In the genomic region with DNA sequence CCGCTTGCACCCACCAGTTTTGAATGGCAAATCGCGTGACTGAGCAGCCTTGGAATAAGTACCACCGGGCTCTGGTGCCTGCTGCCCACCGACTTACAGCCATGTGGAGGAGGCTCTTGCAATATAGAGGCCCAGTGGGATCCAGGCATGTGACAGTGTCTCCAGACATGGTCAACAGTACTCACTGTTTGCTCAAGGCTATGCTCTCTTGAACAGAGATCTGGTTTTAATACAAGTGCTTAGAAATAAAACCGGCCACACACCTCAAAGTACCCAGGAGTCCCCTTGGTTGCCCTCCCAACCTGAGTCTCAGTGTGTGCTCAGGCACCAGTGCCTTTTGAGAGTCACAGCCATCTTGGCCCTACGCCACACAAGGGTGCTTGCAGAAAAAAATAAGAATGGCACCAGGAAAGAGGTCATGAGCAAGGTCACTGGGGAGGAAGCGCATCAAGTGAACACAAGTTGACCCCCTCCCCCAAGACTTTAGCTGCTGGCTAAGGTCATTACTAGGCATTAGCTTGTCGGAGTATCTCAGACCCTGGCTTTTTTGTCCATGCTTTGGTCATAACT, we compare ENCODE assay signal across 8 mouse cellular contexts. TPM values are rescaled to one million over a fixed set of nuclear protein-coding genes. Genes with fewer than 3 reads are reported as not detected.
DNase-seq lines count a peak whose midpoint lies in the region; ATAC-seq and TF ChIP-seq lines count a peak whose summit lies in the region.

TSS of gene Nacc2 (minus strand) at position 142 of the 570 bp plus-strand sequence.

- WGBS in intestine, embryonic 15.5 days: 31% methylated on average over 9 of the region's 9 CpGs
- 32% methylated on average over 9 of the region's 9 CpGs for WGBS in liver, postnatal 0 days (ENCODE audit: insufficient replicate concordance)

- H3K9ac ChIP-seq in intestine, embryonic 15.5 days: peak within 1 kb of the TSS; percentile 83
- H3K9ac ChIP-seq in liver, postnatal 0 days (replicated peaks): peak within 1 kb of the TSS; percentile 58

- peak within 1 kb of the TSS; percentile 64 for H3K27ac ChIP-seq in intestine, embryonic 15.5 days
- H3K27ac ChIP-seq in liver, postnatal 0 days (ENCODE audit: low read depth): peak within 1 kb of the TSS; percentile 69

- no peaks in the 10 kb centered on the region for H3K36me3 ChIP-seq in intestine, embryonic 15.5 days
- no peaks in the 10 kb centered on the region for H3K36me3 ChIP-seq in liver, postnatal 0 days (replicated peaks; ENCODE audit: insufficient read depth, low read length)

- no peaks in the 10 kb centered on the region for H3K9me3 ChIP-seq in intestine, embryonic 15.5 days
- H3K9me3 ChIP-seq in liver, postnatal 0 days (ENCODE audit: low read length): no peaks in the 10 kb centered on the region

- ATAC-seq in intestine, embryonic 15.5 days: peak; percentile 55
- peak; percentile 10; the same call in 1 of the 2 replicates for ATAC-seq in liver, postnatal 0 days

- intact Hi-C loops in gastrocnemius, postnatal 14 days (cut with DNase I; ENCODE audit: low total_unique reads): no loop called here

- no peak for TF ChIP-seq EP300 in liver, postnatal 0 days (IDR thresholded peaks at IDR 0.05; ENCODE audit: low read depth)

- peak within 1 kb of the TSS; percentile 81 for H3K4me3 ChIP-seq in intestine, embryonic 15.5 days (replicated peaks)
- peak within 1 kb of the TSS; percentile 62 for H3K4me3 ChIP-seq in liver, postnatal 0 days (ENCODE audit: low read depth, low read length)

- H3K4me1 ChIP-seq in intestine, embryonic 15.5 days (replicated peaks): peaks cover 40% of the 10 kb centered on the region
- H3K4me1 ChIP-seq in liver, postnatal 0 days (ENCODE audit: insufficient read depth): peaks cover 38% of the 10 kb centered on the region

- H3K27me3 ChIP-seq in intestine, embryonic 15.5 days (replicated peaks): 0 out of 2 replicates have a peak, but pooled peaks cover 5% of the 10 kb centered on the region
- peaks cover 18% of the 10 kb centered on the region for H3K27me3 ChIP-seq in liver, postnatal 0 days (ENCODE audit: insufficient read depth, low read length)

- no peak for TF ChIP-seq CTCF in liver, postnatal 0 days (IDR thresholded peaks at IDR 0.05; ENCODE audit: low read depth)

- peak within 1 kb of the TSS; percentile 98 for H3K4me2 ChIP-seq in intestine, embryonic 15.5 days (replicated peaks)
- H3K4me2 ChIP-seq in liver, postnatal 0 days (ENCODE audit: low read depth, low read length): peak within 1 kb of the TSS; percentile 81

- no peak for DNase-seq in layer of hippocampus, adult 18-20 months (ENCODE audit: low spot score in 2 of 2)
- no peak for DNase-seq in layer of hippocampus, adult 9-11 months
- no peak for DNase-seq in adrenal gland, postnatal 25 days
- no peak for DNase-seq in gastrocnemius, postnatal 14 days
- no peak for DNase-seq in liver, postnatal 0 days
- no peak for DNase-seq in frontal cortex, postnatal 25 days (ENCODE audit: low spot score in 2 of 2)
- DNase-seq in spleen, postnatal 14 days (ENCODE audit: low spot score in 2 of 2): no peak

RNA-seq across cellular contexts. Expression of gene Nacc2, which starts in this region (rescaled TPM):
- total RNA-seq in layer of hippocampus, adult 18-20 months (2021): 10 to 100 TPM; 64.6 to 78.3 TPM
- 25.8 and 36.6 TPM in 2 replicates for total RNA-seq in adrenal gland, postnatal 25 days (2021)
- 10 to 100 TPM; 12.3 to 18.4 TPM for total RNA-seq in gastrocnemius, postnatal 14 days (2021)
- polyA plus RNA-seq in intestine, embryonic 15.5 days (2015; fragmentation: Nextera tagmentation; extraction: Ambion mirVana): 14.4 and 16.9 TPM in 2 replicates
- 3.9 and 4.9 TPM in 2 replicates for polyA plus RNA-seq in liver, postnatal 0 days (2015; fragmentation: Nextera tagmentation; extraction: Ambion mirVana)
